Mouse (Mus musculus): Measurements from ENCODE around the gene Ezh2.
"Not testable (repeated sequence)": the region's sequence is repeated elsewhere in the genome, so short reads cannot be mapped to it uniquely, and the experiment has no call there.

Gene Ezh2

GRCm38 (mm10) chr6:47594926-47595623 lies at the start of gene Ezh2:
Gene Ezh2, minus strand, starts transcription at chr6:47595341.
- DNase-seq (ENCODE audit: inconsistent age in 2 of 2, low spot score in 1 of 2): peak; percentile 98 to 99

- DNase-seq (ENCODE audit: inconsistent age in 2 of 2, low spot score in 1 of 2): no peak
Measured at GRCm38 (mm10) chr6:47636527-47637076, 41.5 kb upstream of the Ezh2 start.

GRCm38 (mm10) chr6:47635995-47636526 lies 40.9 kb upstream of the Ezh2 start:
- no peak for DNase-seq (ENCODE audit: inconsistent age in 2 of 2, low spot score in 1 of 2)

GRCm38 (mm10) chr6:47635207-47635994 lies 40.3 kb upstream of the Ezh2 start:
- no peak for DNase-seq (ENCODE audit: inconsistent age in 2 of 2, low spot score in 1 of 2)

GRCm38 (mm10) chr6:47633467-47633866 lies 38.3 kb upstream of the Ezh2 start:
- DNase-seq (ENCODE audit: inconsistent age in 2 of 2, low spot score in 1 of 2): no peak

GRCm38 (mm10) chr6:47630061-47630460 lies 34.9 kb upstream of the Ezh2 start:
- not testable (repeated sequence) for DNase-seq (ENCODE audit: inconsistent age in 2 of 2, low spot score in 1 of 2)

- DNase-seq (ENCODE audit: inconsistent age in 2 of 2, low spot score in 1 of 2): no peak
Measured at GRCm38 (mm10) chr6:47627978-47628377, 32.8 kb upstream of the Ezh2 start.

GRCm38 (mm10) chr6:47626976-47627375 lies 31.8 kb upstream of the Ezh2 start:
- not testable (repeated sequence) for DNase-seq (ENCODE audit: inconsistent age in 2 of 2, low spot score in 1 of 2)

GRCm38 (mm10) chr6:47621039-47621438 lies 25.9 kb upstream of the Ezh2 start:
- no peak for DNase-seq (ENCODE audit: inconsistent age in 2 of 2, low spot score in 1 of 2)

GRCm38 (mm10) chr6:47608306-47608705 lies 13.2 kb upstream of the Ezh2 start:
- not testable (repeated sequence) for DNase-seq (ENCODE audit: inconsistent age in 2 of 2, low spot score in 1 of 2)

GRCm38 (mm10) chr6:47601931-47602330 lies 6.8 kb upstream of the Ezh2 start:
- no peak for DNase-seq (ENCODE audit: inconsistent age in 2 of 2, low spot score in 1 of 2)

GRCm38 (mm10) chr6:47595696-47596095 lies 555 bp upstream of the Ezh2 start:
- DNase-seq (ENCODE audit: inconsistent age in 2 of 2, low spot score in 1 of 2): no peak

- peak; percentile 78 to 93 for DNase-seq (ENCODE audit: inconsistent age in 2 of 2, low spot score in 1 of 2)
Measured at GRCm38 (mm10) chr6:47594141-47594835, 853 bp downstream of the Ezh2 start.

- no peak for DNase-seq (ENCODE audit: inconsistent age in 2 of 2, low spot score in 1 of 2)
Measured at GRCm38 (mm10) chr6:47593590-47593989, 1.6 kb downstream of the Ezh2 start.

- not testable (repeated sequence) for DNase-seq (ENCODE audit: inconsistent age in 2 of 2, low spot score in 1 of 2)
Measured at GRCm38 (mm10) chr6:47587332-47587731, 7.8 kb downstream of the Ezh2 start.

GRCm38 (mm10) chr6:47572887-47573286 lies 22.3 kb downstream of the Ezh2 start:
- DNase-seq (ENCODE audit: inconsistent age in 2 of 2, low spot score in 1 of 2): no peak

- no peak for DNase-seq (ENCODE audit: inconsistent age in 2 of 2, low spot score in 1 of 2)
Measured at GRCm38 (mm10) chr6:47565326-47566035, 29.7 kb downstream of the Ezh2 start.

GRCm38 (mm10) chr6:47561426-47561825 lies 33.7 kb downstream of the Ezh2 start:
- peak in 1 of 2 experiments; percentile 44 for DNase-seq (ENCODE audit: inconsistent age in 2 of 2, low spot score in 1 of 2)

- no peak for DNase-seq (ENCODE audit: inconsistent age in 2 of 2, low spot score in 1 of 2)
Measured at GRCm38 (mm10) chr6:47560846-47561245, 34.3 kb downstream of the Ezh2 start.

- no peak for DNase-seq (ENCODE audit: inconsistent age in 2 of 2, low spot score in 1 of 2)
Measured at GRCm38 (mm10) chr6:47560407-47560806, 34.7 kb downstream of the Ezh2 start.
